12 mouse cellular contexts compared by ENCODE assay signal in genomic region chr10:127527481-127527880, GRCm38 (mm10). TPM values are rescaled to one million over a fixed set of nuclear protein-coding genes. Genes with fewer than 3 reads are reported as not detected.
DNase-seq lines count a peak whose midpoint lies in the region; ATAC-seq and TF ChIP-seq lines count a peak whose summit lies in the region.
"Had no signal": no experiment of that assay in that cellular context is flagged by ENCODE, and none has a peak within 500 bp of the region (broad histone marks: within the 10 kb centered on the region; RNA-seq: fewer than 3 reads in every experiment).

No protein-coding gene starts in this region.

- no peak overlapping the region for H3K27ac ChIP-seq in kidney, embryonic 16.5 days (ENCODE audit: low read length)
- no peak overlapping the region for H3K27ac ChIP-seq in forebrain, postnatal 0 days (ENCODE audit: low read depth, low read length)
- peak overlapping the region; percentile 13; the same call in 1 of the 2 replicates for H3K27ac ChIP-seq in midbrain, embryonic 10.5 days (replicated peaks)
- H3K27ac ChIP-seq: embryonic facial prominence, embryonic 15.5 days; layer of hippocampus, adult 2 months had no signal

- TF ChIP-seq CTCF in forebrain, postnatal 0 days (IDR thresholded peaks at IDR 0.05; ENCODE audit: low read depth) = no peak

- H3K27me3 ChIP-seq in kidney, embryonic 16.5 days (ENCODE audit: insufficient read depth, low read length) = peaks cover 98% of the 10 kb centered on the region
- peaks cover 65% of the 10 kb centered on the region for H3K27me3 ChIP-seq in forebrain, postnatal 0 days (ENCODE audit: insufficient read depth, low read length)
- peaks cover 99% of the 10 kb centered on the region for H3K27me3 ChIP-seq in midbrain, embryonic 10.5 days (ENCODE audit: low read depth, poor library complexity, severe bottlenecking)

- peak; percentile 13; the same call in 1 of the 2 replicates for ATAC-seq in kidney, embryonic 16.5 days (ENCODE audit: low FRiP score, low TSS enrichment)
- ATAC-seq in forebrain, postnatal 0 days = peak; percentile 18; the same call in 1 of the 2 replicates

- no peak overlapping the region for H3K9ac ChIP-seq in kidney, embryonic 16.5 days (replicated peaks; ENCODE audit: low read length)
- no peak overlapping the region for H3K9ac ChIP-seq in forebrain, postnatal 0 days
- H3K9ac ChIP-seq: embryonic facial prominence, embryonic 15.5 days had no signal

- no peak for DNase-seq in kidney, adult 18-20 months
- no peak for DNase-seq in forebrain, postnatal 0 days
- peak; percentile 46 for DNase-seq in midbrain, embryonic 10.5 days (ENCODE audit: low spot score)
- DNase-seq in retina, embryonic 14.5 days (ENCODE audit: low spot score) = peak; percentile 31
- no peak for DNase-seq in cerebellum, postnatal 36 days
- no peak for DNase-seq in thymus, postnatal 25 days
- DNase-seq in right cerebral cortex, postnatal 4 days = no peak
- DNase-seq: gastrocnemius, postnatal 14 days had no signal

- H3K36me3 ChIP-seq in kidney, embryonic 16.5 days (ENCODE audit: insufficient read depth, low read length) = no peaks in the 10 kb centered on the region
- H3K36me3 ChIP-seq in forebrain, postnatal 0 days (ENCODE audit: insufficient read depth) = no peaks in the 10 kb centered on the region
- no peaks in the 10 kb centered on the region for H3K36me3 ChIP-seq in midbrain, embryonic 10.5 days
- H3K36me3 ChIP-seq: embryonic facial prominence, embryonic 15.5 days had no signal

- H3K4me3 ChIP-seq in kidney, embryonic 16.5 days (ENCODE audit: low read length) = no peak overlapping the region
- H3K4me3 ChIP-seq in forebrain, postnatal 0 days (ENCODE audit: low read depth, low read length) = no peak overlapping the region
- peak overlapping the region; percentile 44 for H3K4me3 ChIP-seq in midbrain, embryonic 10.5 days
- H3K4me3 ChIP-seq: layer of hippocampus, adult 2 months had no signal

- 3% methylated on average over 17 of the region's 17 CpGs for WGBS in kidney, embryonic 16.5 days
- 10% methylated on average over 17 of the region's 17 CpGs for WGBS in forebrain, postnatal 0 days
- 3% methylated on average over 17 of the region's 17 CpGs for WGBS in midbrain, embryonic 10.5 days

- H3K4me1 ChIP-seq in kidney, embryonic 16.5 days (ENCODE audit: insufficient read depth, low read length) = peaks cover 26% of the 10 kb centered on the region
- H3K4me1 ChIP-seq in forebrain, postnatal 0 days (ENCODE audit: insufficient read depth) = peaks cover 5% of the 10 kb centered on the region; the same call in 1 of the 2 replicates
- peaks cover 81% of the 10 kb centered on the region for H3K4me1 ChIP-seq in midbrain, embryonic 10.5 days

- no peaks in the 10 kb centered on the region for H3K9me3 ChIP-seq in kidney, embryonic 16.5 days (ENCODE audit: low read length)
- no peaks in the 10 kb centered on the region for H3K9me3 ChIP-seq in forebrain, postnatal 0 days (ENCODE audit: low read length)
- no peaks in the 10 kb centered on the region for H3K9me3 ChIP-seq in midbrain, embryonic 10.5 days (replicated peaks)
- H3K9me3 ChIP-seq: embryonic facial prominence, embryonic 15.5 days had no signal

- H3K4me2 ChIP-seq in kidney, embryonic 16.5 days (replicated peaks; ENCODE audit: low read depth, low read length) = no peak overlapping the region
- no peak overlapping the region for H3K4me2 ChIP-seq in forebrain, postnatal 0 days (ENCODE audit: low read depth)

RNA-seq across cellular contexts. Expression of gene Shmt2, which starts 5.2 kb away (rescaled TPM):
- polyA plus RNA-seq in kidney, embryonic 16.5 days (2015; fragmentation: Nextera tagmentation; extraction: Ambion mirVana) = 119 and 123 TPM in 2 replicates
- 31.5 and 43.8 TPM in 2 replicates for total RNA-seq in forebrain, postnatal 0 days (2014; rRNA removed)
- polyA plus RNA-seq in forebrain, postnatal 0 days (2015; fragmentation: Nextera tagmentation; extraction: Ambion mirVana) = 39.0 and 39.9 TPM in 2 replicates
- polyA plus RNA-seq in midbrain, embryonic 10.5 days (2016; fragmentation: Nextera tagmentation; extraction: Ambion mirVana) = 107 and 121 TPM in 2 replicates

RNA-seq across cellular contexts. Expression of gene Nxph4, which starts 6.9 kb away (rescaled TPM):
- polyA plus RNA-seq in kidney, embryonic 16.5 days (2015; fragmentation: Nextera tagmentation; extraction: Ambion mirVana) = 1.8 and 2.3 TPM in 2 replicates
- 2.1 and 2.2 TPM in 2 replicates for total RNA-seq in forebrain, postnatal 0 days (2014; rRNA removed)
- 19.9 and 22.6 TPM in 2 replicates for polyA plus RNA-seq in forebrain, postnatal 0 days (2015; fragmentation: Nextera tagmentation; extraction: Ambion mirVana)
- polyA plus RNA-seq in midbrain, embryonic 10.5 days (2016; fragmentation: Nextera tagmentation; extraction: Ambion mirVana) = 19.4 and 27.2 TPM in 2 replicates
- total RNA-seq: liver, adult 2 months had no signal
- polyA plus RNA-seq: liver, adult 2 months had no signal

RNA-seq across cellular contexts. Expression of gene Ndufa4l2, which starts 12.7 kb away (rescaled TPM):
- polyA plus RNA-seq in kidney, embryonic 16.5 days (2015; fragmentation: Nextera tagmentation; extraction: Ambion mirVana) = 74.4 and 77.3 TPM in 2 replicates
- total RNA-seq in forebrain, postnatal 0 days (2014; rRNA removed) = 4.9 and 15.5 TPM in 2 replicates
- 15.2 and 15.5 TPM in 2 replicates for polyA plus RNA-seq in forebrain, postnatal 0 days (2015; fragmentation: Nextera tagmentation; extraction: Ambion mirVana)
- 5.2 and 5.8 TPM in 2 replicates for polyA plus RNA-seq in midbrain, embryonic 10.5 days (2016; fragmentation: Nextera tagmentation; extraction: Ambion mirVana)

RNA-seq across cellular contexts. Expression of gene Stac3, which starts 26.0 kb away (rescaled TPM):
- 0.85 and 1.9 TPM in 2 replicates for polyA plus RNA-seq in kidney, embryonic 16.5 days (2015; fragmentation: Nextera tagmentation; extraction: Ambion mirVana)
- total RNA-seq in forebrain, postnatal 0 days (2014; rRNA removed) = 0.85 and 1.7 TPM in 2 replicates
- 0.20 and 0.50 TPM in 2 replicates for polyA plus RNA-seq in forebrain, postnatal 0 days (2015; fragmentation: Nextera tagmentation; extraction: Ambion mirVana)
- polyA plus RNA-seq in midbrain, embryonic 10.5 days (2016; fragmentation: Nextera tagmentation; extraction: Ambion mirVana) = 0.52 and 0.62 TPM in 2 replicates

Comparison
In these comparisons a context has a peak if more than half of its experiments do, and no peak if none do; other contexts are left out.
1. DNase-seq: peak in midbrain, embryonic 10.5 days (single experiment) and retina, embryonic 14.5 days (single experiment); none in kidney, adult 18-20 months (single experiment), forebrain, postnatal 0 days (single experiment), cerebellum, postnatal 36 days (0 of 2), thymus, postnatal 25 days (single experiment) and right cerebral cortex, postnatal 4 days (single experiment).